Mouse (Mus musculus) intestine, embryonic 14.5 days (tissue): ENCODE measurements around the gene Tbc1d9. TPM values are rescaled to one million over a fixed set of nuclear protein-coding genes. Genes with fewer than 3 reads are reported as not detected.
"Not testable (repeated sequence)": the region's sequence is repeated elsewhere in the genome, so short reads cannot be mapped to it uniquely, and the experiment has no call there.

Experiments used
- ATAC-seq: fragments of 200-750 bp; cut with Nextera tagmentation; replicated peaks from 2 replicates; pipeline ENCODE4 v1.8.0; 2017; ENCODE audit warnings: low read depth, moderate number of reproducible peaks, moderate TSS enrichment, moderate library complexity; ENCODE audit not compliant: low FRiP score, low TSS enrichment
- DNase-seq: peaks from one replicate; pipeline ENCODE4 v3.0.0-alpha.2; 2018; ENCODE audit warnings: low spot score
- H3K27ac ChIP-seq: fragments of 300-500 bp; sonication (generic); 2 replicates; pipeline ENCODE4 v1.5.1; 2014; ENCODE audit warnings: low read depth, mild to moderate bottlenecking, control low read depth
- H3K27me3 ChIP-seq: fragments of 300-500 bp; sonication (generic); replicated peaks from 2 replicates; pipeline ENCODE4 v1.6.1; 2014; ENCODE audit warnings: low read length, control low read depth; ENCODE audit not compliant: control insufficient read depth, insufficient read depth
- H3K36me3 ChIP-seq: fragments of 300-500 bp; sonication (generic); 2 replicates; pipeline ENCODE4 v1.6.1; 2014; ENCODE audit warnings: low read length, control low read depth; ENCODE audit not compliant: control insufficient read depth, insufficient read depth
- H3K4me1 ChIP-seq: fragments of 300-500 bp; sonication (generic); replicated peaks from 2 replicates; pipeline ENCODE4 v1.6.1; 2014; ENCODE audit warnings: low read length, control low read depth, mixed read lengths; ENCODE audit not compliant: control insufficient read depth, insufficient read depth
- H3K4me2 ChIP-seq: fragments of 300-500 bp; sonication (generic); 2 replicates; pipeline ENCODE4 v1.6.1; 2014; ENCODE audit warnings: low read length
- H3K4me3 ChIP-seq: fragments of 300-500 bp; sonication (generic); 2 replicates; pipeline ENCODE4 v1.5.1; 2014; ENCODE audit warnings: low read depth, low read length, control low read depth, mixed read lengths
- H3K9ac ChIP-seq: fragments of 300-500 bp; sonication (generic); 2 replicates; pipeline ENCODE4 v1.6.1; 2014; ENCODE audit warnings: mild to moderate bottlenecking, low read length
- H3K9me3 ChIP-seq: fragments of 300-500 bp; sonication (generic); 2 replicates; pipeline ENCODE4 v1.6.1; 2016; ENCODE audit warnings: low read length, control low read depth; ENCODE audit not compliant: control insufficient read depth
- WGBS: fragments of 180-500 bp; shearing (Covaris S2); extraction: QIAGEN DNeasy Blood & Tissue Kit; methylation state at CpG from one replicate; pipeline ENCODE4 v1.1.7; 2014; 5-methylcytosine and 5-hydroxymethylcytosine counted together
- polyA plus RNA-seq: library from polyadenylated mRNA; unstranded; fragments of >200 nt; fragmentation: Nextera tagmentation; extraction: Ambion mirVana; gene quantifications from 2 replicates; pipeline ENCODE4 v1.2.1, GENCODE M21; 2014

The Tbc1d9 gene
- polyA plus RNA-seq, 1 experiment from 2014 or later: 3.5 TPM

DNA sequence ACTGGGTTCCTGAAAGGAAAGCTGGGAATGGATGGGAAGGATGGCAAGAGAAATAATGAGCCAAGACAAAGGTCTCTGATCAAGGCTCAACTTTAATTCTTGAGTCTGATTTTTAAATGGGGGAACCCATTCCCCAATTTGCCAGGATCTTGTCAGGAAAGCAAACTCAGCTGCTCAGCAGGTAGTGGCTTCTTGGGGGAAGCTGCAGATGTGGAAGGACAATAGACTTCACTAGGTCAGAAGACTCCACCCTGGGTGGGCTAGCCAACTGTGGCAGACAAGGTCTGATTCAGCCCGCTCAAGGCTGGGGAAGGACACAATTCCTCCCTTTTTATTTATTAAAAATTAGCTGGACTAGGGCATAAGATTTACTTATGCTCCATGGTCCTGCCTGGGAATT lies 139.8 kb downstream of the Tbc1d9 start:
- Histone ChIP-seq H3K36me3 (no peaks in the 10 kb centered on the region), H3K4me3 (no peak overlapping the region), H3K27me3 (no peaks in the 10 kb centered on the region), H3K9ac (no peak overlapping the region), H3K27ac (no peak overlapping the region), H3K4me2 (no peak overlapping the region), H3K4me1 (no peaks in the 10 kb centered on the region), H3K9me3 (no peaks in the 10 kb centered on the region)
- no peak for DNase-seq
- no peak for ATAC-seq
- 91% methylated on average over 1 of the region's 1 CpGs for WGBS

DNA sequence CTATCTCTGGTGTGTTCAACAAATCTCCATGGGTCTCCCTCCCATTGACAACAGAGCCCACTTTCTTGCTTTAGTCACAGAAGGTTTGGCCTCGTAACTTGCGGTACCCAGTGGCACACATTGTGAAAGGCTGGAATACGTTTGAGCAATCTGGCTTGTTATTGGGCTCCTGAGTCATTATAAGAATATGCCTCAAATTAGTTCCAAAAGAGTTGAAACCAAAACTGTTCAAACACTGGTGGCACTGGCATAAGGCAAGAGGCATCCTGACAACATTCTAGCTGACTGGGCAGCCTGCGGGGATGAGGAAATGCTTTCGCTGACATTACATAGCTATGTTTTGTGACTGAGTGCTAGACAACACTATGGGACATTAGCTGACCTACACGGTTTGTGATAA lies 144.7 kb downstream of the Tbc1d9 start:
- Histone ChIP-seq H3K4me2 (no peak overlapping the region), H3K27ac (no peak overlapping the region), H3K27me3 (no peaks in the 10 kb centered on the region), H3K9ac (no peak overlapping the region), H3K4me3 (no peak overlapping the region), H3K4me1 (no peaks in the 10 kb centered on the region), H3K36me3 (no peaks in the 10 kb centered on the region; the same call in 1 of the 2 replicates), H3K9me3 (no peaks in the 10 kb centered on the region)
- WGBS: 90% methylated on average over 6 of the region's 6 CpGs
- ATAC-seq (no peak), DNase-seq (no peak)

DNA sequence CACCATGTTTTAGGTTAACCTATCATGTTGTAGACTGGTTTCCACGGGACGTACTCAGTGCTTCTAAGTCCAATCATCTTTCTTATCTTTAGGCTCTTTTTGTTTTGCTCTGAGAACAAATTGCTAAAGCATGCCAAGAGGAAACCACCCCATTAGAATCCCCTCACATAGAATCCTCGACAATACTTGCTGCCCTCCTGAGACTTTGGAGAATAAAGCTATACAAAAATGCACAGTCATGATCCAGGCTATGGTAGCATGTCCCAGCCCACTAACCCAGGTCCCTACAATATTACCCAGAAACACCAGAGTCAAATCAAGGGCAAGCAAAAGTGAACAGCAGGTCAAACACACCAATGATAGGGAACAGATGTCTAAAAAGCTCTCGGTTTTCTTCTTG lies 149.9 kb downstream of the Tbc1d9 start:
- DNase-seq, H3K27ac ChIP-seq, H3K9me3 ChIP-seq, ATAC-seq, H3K9ac ChIP-seq, H3K4me2 ChIP-seq, H3K4me3 ChIP-seq, H3K27me3 ChIP-seq, H3K4me1 ChIP-seq: not testable (repeated sequence)
- H3K36me3 ChIP-seq: peaks cover 38% of the 10 kb centered on the region
- 82% methylated on average over 4 of the region's 4 CpGs for WGBS

DNA sequence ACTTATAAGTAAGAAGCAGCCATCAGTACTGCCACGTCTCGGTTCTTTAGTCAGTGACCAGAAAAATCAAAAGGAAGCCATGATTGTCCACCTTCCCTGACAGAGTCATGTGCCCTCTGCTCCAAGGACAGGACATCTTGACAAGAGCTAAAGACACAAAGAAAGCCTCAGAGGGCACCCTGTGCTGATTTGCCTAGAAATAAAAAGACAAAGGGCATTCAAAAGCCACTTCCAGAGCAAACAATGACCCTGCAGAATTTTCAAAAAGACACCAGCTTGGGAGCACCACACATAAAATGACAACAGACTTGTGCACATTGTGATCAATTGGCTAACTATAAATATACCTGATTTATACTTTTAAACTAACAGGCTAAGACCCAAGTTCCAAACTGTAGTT lies 150.5 kb downstream of the Tbc1d9 start:
- 86% methylated on average over 2 of the region's 2 CpGs for WGBS
- no peaks in the 10 kb centered on the region for H3K27me3 ChIP-seq
- H3K4me2 ChIP-seq: no peak overlapping the region
- H3K27ac ChIP-seq: no peak overlapping the region
- H3K4me3 ChIP-seq: no peak overlapping the region
- DNase-seq (no peak), ATAC-seq (no peak)
- H3K36me3 ChIP-seq: peaks cover 39% of the 10 kb centered on the region
- no peaks in the 10 kb centered on the region for H3K9me3 ChIP-seq
- no peak overlapping the region for H3K9ac ChIP-seq
- H3K4me1 ChIP-seq: no peaks in the 10 kb centered on the region

DNA sequence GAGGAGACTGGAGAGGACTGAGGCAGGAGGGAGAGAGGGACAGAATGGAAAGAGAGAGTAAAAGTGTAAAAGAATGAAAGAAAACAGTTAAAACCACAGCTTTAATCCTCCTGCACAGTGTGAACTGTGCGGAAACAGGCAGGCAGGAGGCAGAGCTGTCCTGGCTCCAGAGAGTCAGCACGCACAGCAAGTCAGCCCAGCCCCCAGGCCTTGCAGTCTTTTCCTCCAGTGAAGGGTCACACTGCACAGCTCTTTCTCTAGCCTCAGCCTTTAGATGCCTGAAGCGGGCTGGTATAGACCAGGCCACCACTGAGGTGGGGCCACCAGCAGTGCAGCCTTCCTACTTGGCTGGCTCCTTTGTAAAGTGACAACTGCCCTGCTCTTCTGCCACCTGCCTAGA lies 155.4 kb downstream of the Tbc1d9 start:
- Histone ChIP-seq H3K9ac (no peak overlapping the region), H3K36me3 (peaks cover 59% of the 10 kb centered on the region), H3K27me3 (no peaks in the 10 kb centered on the region), H3K9me3 (no peaks in the 10 kb centered on the region), H3K4me2 (no peak overlapping the region), H3K4me1 (no peaks in the 10 kb centered on the region), H3K4me3 (no peak overlapping the region), H3K27ac (no peak overlapping the region)
- WGBS: 76% methylated on average over 3 of the region's 3 CpGs
- DNase-seq (no peak), ATAC-seq (no peak)

DNA sequence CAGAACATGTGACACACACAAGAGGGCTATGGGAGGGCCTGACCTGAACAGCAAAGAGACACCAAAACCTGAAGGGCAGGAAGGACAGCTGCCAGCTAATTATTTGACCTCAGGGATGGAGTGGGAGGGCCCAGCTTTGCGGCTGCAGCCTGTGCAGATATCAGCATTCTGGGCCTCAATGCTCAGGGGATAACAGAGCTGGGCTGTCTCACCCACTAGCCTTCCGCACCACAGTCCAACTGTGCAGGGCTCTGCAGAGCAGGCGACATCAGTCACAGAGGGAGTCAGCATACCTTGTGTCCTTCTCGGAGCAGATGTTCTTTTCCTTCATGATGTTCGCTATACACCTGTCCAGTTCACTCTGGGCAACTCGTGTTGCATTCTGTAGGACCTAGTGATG lies 157.2 kb downstream of the Tbc1d9 start:
- Histone ChIP-seq H3K4me2 (no peak overlapping the region), H3K27me3 (no peaks in the 10 kb centered on the region), H3K27ac (no peak overlapping the region), H3K4me3 (no peak overlapping the region), H3K4me1 (no peaks in the 10 kb centered on the region), H3K36me3 (peaks cover 47% of the 10 kb centered on the region), H3K9ac (no peak overlapping the region), H3K9me3 (no peaks in the 10 kb centered on the region)
- WGBS: 96% methylated on average over 6 of the region's 6 CpGs
- ATAC-seq: no peak
- DNase-seq: no peak

Other genes starting within 250 kb of the Tbc1d9 start
- gene Gm10645, start 818 bp downstream of the Tbc1d9 start, polyA plus RNA-seq: 2.1 and 2.3 TPM in 2 replicates
- 0.11 TPM in 2 replicates for gene Ucp1, start 125.0 kb downstream of the Tbc1d9 start, polyA plus RNA-seq
- 13.5 and 15.6 TPM in 2 replicates for gene Elmod2, start 167.1 kb downstream of the Tbc1d9 start, polyA plus RNA-seq
- gene Mgat4d, start 183.1 kb downstream of the Tbc1d9 start, polyA plus RNA-seq: not detected in 2 replicates
- 0.58 and 0.75 TPM in 2 replicates for gene Clgn, start 224.5 kb downstream of the Tbc1d9 start, polyA plus RNA-seq